Mouse (Mus musculus) forebrain, embryonic 12.5 days (tissue): ENCODE results near the gene 2200002J24Rik. TPM values are rescaled to one million over a fixed set of nuclear protein-coding genes. Genes with fewer than 3 reads are reported as not detected.
A peak's percentile ranks its signal among the peaks of the same experiment; 100 is the strongest.

Experiments
- ATAC-seq: fragments of 200-750 bp; cut with Nextera tagmentation; 2 replicates; pipeline ENCODE4 v1.8.0; 2017; ENCODE audit warnings: moderate TSS enrichment; ENCODE audit not compliant: low FRiP score
- H3K27ac ChIP-seq: fragments of 300-500 bp; sonication (generic); 2 replicates; pipeline ENCODE4 v1.5.1; 2016; ENCODE audit warnings: mild to moderate bottlenecking
- H3K27me3 ChIP-seq: fragments of 300-500 bp; sonication (generic); 2 replicates; pipeline ENCODE4 v1.6.1; 2016; ENCODE audit warnings: mild to moderate bottlenecking
- H3K36me3 ChIP-seq: fragments of 300-500 bp; sonication (generic); replicated peaks from 2 replicates; pipeline ENCODE4 v1.6.1; 2016; ENCODE audit warnings: mild to moderate bottlenecking
- H3K4me1 ChIP-seq: fragments of 300-500 bp; sonication (generic); 2 replicates; pipeline ENCODE4 v1.6.1; 2016
- H3K4me2 ChIP-seq: fragments of 300-500 bp; sonication (generic); 2 replicates; pipeline ENCODE4 v1.6.1; 2016; ENCODE audit warnings: mild to moderate bottlenecking, moderate library complexity
- H3K4me3 ChIP-seq: fragments of 300-500 bp; sonication (generic); replicated peaks from 2 replicates; pipeline ENCODE4 v1.5.1; 2016; ENCODE audit warnings: mild to moderate bottlenecking
- H3K9ac ChIP-seq: fragments of 300-500 bp; sonication (generic); 2 replicates; pipeline ENCODE4 v1.6.1; 2016; ENCODE audit warnings: mild to moderate bottlenecking
- H3K9me3 ChIP-seq: fragments of 300-500 bp; sonication (generic); 2 replicates; pipeline ENCODE4 v1.6.1; 2016
- WGBS: fragments of 180-500 bp; shearing (Covaris S2); methylation state at CpG from one replicate; pipeline ENCODE4 v1.1.7; 2016; 5-methylcytosine and 5-hydroxymethylcytosine counted together
- polyA plus RNA-seq: library from polyadenylated mRNA; unstranded; fragments of >200 nt; fragmentation: Nextera tagmentation; extraction: Ambion mirVana; gene quantifications from 2 replicates; pipeline ENCODE4 v1.2.1, GENCODE M21; 2016

Gene 2200002J24Rik
- polyA plus RNA-seq, result 0.33 TPM in 1 of 2 replicates, not detected in the other

DNA sequence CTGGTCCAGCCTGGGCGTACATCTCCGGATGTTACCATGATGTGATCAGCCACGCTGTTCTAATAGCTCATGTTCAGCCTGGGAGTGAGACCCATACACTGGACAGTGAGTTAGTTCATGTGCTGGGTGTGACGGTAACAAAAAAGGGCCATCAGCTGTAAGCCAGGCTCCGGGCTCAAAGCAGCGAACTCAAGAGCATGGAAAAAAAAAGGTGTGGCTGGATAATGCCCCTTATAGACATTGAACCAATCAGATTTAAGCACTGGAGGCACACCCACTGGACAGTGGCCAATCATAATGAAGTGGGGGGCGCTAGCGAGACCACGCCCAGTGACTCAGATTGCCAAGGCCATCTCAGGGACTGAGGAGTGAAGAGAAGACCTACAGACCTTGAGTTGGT is at the start of gene 2200002J24Rik:
Gene 2200002J24Rik, plus strand, starts transcription at position 338 of the 400 bp plus-strand sequence.
- H3K9me3 ChIP-seq, result no peaks in the 10 kb centered on the region
- no peak within 1 kb of the TSS for H3K4me2 ChIP-seq
- H3K4me1 ChIP-seq, result no peaks in the 10 kb centered on the region
- no peak within 1 kb of the TSS for H3K4me3 ChIP-seq
- no peak within 1 kb of the TSS for H3K9ac ChIP-seq
- 41% methylated on average over 9 of the region's 9 CpGs for WGBS
- ATAC-seq, result no peak
- no peak within 1 kb of the TSS for H3K27ac ChIP-seq
- no peaks in the 10 kb centered on the region for H3K36me3 ChIP-seq
- H3K27me3 ChIP-seq, result no peaks in the 10 kb centered on the region; the same call in 1 of the 2 replicates

DNA sequence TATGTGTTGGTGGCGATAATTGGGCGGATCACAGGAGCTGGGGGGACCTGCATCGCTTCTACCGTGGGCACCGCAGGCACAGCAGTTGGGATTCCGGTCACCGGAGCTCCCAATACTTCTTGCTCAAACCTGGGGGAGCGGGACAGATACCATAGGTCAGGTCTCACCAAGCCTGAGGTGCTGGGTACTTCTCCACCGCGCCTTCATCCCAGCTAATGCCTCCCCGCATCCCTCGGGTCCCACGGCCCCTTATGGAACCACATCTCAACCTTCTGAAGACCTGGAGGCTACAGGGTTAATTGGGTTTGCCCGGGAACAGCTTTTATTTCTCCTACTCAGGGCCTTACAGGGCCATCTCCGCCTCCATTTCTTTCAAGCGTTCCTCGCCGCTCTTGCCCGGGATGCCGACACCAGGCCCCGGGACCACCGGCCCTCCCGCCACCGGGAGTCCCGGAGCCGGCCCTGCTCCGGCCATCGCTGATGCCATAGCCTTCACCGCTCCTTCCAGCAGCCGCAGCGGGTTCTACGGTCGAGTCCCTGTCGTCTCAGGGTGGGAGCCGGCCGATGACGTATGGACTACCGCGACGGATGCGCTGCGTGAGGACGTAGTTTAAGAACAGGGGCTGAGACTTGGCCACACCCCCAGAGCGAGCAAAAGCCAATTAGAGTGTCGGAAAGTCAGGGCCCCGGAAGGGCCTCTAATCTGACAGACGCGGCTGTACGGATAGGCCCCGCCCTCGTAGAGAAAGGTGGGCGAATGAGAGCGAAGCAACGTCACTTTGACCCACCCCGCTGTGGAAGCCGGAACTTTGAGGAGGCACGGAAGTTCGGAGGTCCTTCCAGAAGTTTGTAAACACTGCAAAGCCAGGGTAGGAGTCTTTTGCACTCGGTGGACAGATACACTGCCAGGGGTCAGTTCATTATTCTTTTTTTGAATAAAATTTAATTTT is 48.9 kb upstream of the 2200002J24Rik start, which contains the start of gene Rbm42:
Gene Rbm42, minus strand, starts transcription at position 727 of the 950 bp plus-strand sequence.
- Histone ChIP-seq H3K9ac (peak within 1 kb of the TSS; percentile 90), H3K27ac (0 out of 2 replicates have a peak within 1 kb of the TSS, but pooled peaks have one; percentile 38), H3K9me3 (no peaks in the 10 kb centered on the region), H3K27me3 (no peaks in the 10 kb centered on the region), H3K4me2 (peak within 1 kb of the TSS; percentile 97), H3K36me3 (peaks cover 60% of the 10 kb centered on the region), H3K4me3 (peak within 1 kb of the TSS; percentile 84), H3K4me1 (peaks cover 19% of the 10 kb centered on the region)
- 2% methylated on average over 59 of the region's 59 CpGs for WGBS
- ATAC-seq, result peak; percentile 99

DNA sequence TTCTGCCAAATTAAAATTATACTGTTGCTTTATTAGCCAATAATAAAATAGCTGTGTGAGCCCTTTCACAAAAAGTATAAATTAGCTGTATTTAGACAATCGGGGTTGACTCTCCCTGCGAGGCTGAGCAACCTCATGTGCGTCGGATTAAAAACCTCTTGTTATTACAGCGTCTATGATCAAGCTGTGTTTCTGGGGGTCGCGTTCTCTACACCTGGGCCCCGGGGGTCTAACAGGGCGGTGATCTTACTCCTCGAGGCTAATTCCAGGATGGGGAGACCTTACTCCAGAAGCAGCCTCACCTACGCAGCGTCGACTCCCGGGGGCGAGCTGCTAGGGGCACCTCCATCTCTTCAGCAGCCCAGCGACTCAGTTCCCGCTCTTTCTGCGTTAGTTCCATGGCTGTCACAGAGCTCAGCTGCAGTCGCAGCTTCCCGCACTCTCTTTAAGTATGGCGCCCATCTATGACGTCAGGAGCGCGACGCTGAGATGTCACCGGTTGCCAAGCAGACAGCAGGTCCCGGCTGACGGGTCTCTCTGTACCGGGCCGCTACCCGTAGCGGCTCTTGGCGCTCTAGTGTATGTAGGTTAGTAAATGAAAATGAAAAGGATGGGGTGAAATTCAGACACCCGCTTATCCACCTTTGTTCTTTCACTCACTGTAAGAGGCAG is 34.1 kb upstream of the 2200002J24Rik start, which contains the start of gene Haus5:
Gene Haus5, minus strand, starts transcription at position 466 of the 672 bp plus-strand sequence.
- WGBS, result under 1% methylated on average over 34 of the region's 34 CpGs
- Histone ChIP-seq H3K36me3 (peaks cover 26% of the 10 kb centered on the region), H3K27ac (0 out of 2 replicates have a peak within 1 kb of the TSS, but pooled peaks have one; percentile 19), H3K4me3 (peak within 1 kb of the TSS; percentile 68), H3K4me1 (peaks cover 11% of the 10 kb centered on the region), H3K9me3 (no peaks in the 10 kb centered on the region), H3K27me3 (no peaks in the 10 kb centered on the region), H3K9ac (peak within 1 kb of the TSS; percentile 71), H3K4me2 (peak within 1 kb of the TSS; percentile 74)
- ATAC-seq, result peak; percentile 94

DNA sequence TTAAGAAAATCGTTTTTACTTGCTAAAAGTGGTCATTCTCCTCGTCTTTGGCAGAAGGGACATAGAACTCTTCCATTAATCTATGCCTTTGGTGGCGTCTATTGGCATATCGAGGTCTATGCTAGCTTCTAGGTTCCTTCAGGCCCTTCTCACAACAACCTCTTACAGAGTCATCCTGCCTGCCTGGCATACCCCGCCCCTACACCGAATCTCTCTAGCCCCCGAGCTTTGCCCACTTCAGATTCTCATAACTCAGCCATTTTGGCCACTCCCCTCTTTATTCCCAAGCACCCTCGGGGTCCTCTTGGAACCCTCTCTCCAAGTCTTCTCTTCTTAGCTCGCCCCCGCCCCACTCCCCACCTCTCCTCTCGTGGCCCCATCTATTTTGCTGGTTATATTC is 33.4 kb upstream of the 2200002J24Rik start:
- 4% methylated on average over 11 of the region's 11 CpGs for WGBS
- Histone ChIP-seq H3K27ac (no peak overlapping the region), H3K27me3 (no peaks in the 10 kb centered on the region), H3K4me3 (peak overlapping the region; percentile 68), H3K36me3 (peaks cover 20% of the 10 kb centered on the region), H3K4me2 (peak overlapping the region; percentile 74), H3K9ac (peak overlapping the region; percentile 71), H3K4me1 (peaks cover 11% of the 10 kb centered on the region), H3K9me3 (no peaks in the 10 kb centered on the region)
- peak; percentile 57 for ATAC-seq

- Histone ChIP-seq H3K36me3 (no peaks in the 10 kb centered on the region), H3K4me1 (peaks cover 10% of the 10 kb centered on the region), H3K4me3 (no peak overlapping the region), H3K9me3 (no peaks in the 10 kb centered on the region), H3K27me3 (no peaks in the 10 kb centered on the region), H3K4me2 (no peak overlapping the region), H3K9ac (no peak overlapping the region), H3K27ac (no peak overlapping the region)
- no peak for ATAC-seq
- WGBS, result 45% methylated on average over 3 of the region's 3 CpGs
Measured at GRCm38 (mm10) chr7:30669229-30669628, 29.5 kb upstream of the 2200002J24Rik start.

GRCm38 (mm10) chr7:30671480-30671879 is 27.2 kb upstream of the 2200002J24Rik start, which contains the start of gene Pmis2:
Gene Pmis2, minus strand, starts transcription at chr7:30671605.
- H3K4me3 ChIP-seq, result no peak within 1 kb of the TSS
- 69% methylated on average over 9 of the region's 9 CpGs for WGBS

GRCm38 (mm10) chr7:30678263-30678975 is 20.3 kb upstream of the 2200002J24Rik start:
- Histone ChIP-seq H3K9me3 (no peaks in the 10 kb centered on the region), H3K36me3 (no peaks in the 10 kb centered on the region), H3K4me3 (no peak overlapping the region), H3K4me2 (no peak overlapping the region), H3K27ac (no peak overlapping the region), H3K4me1 (no peaks in the 10 kb centered on the region), H3K27me3 (peaks cover 3% of the 10 kb centered on the region; the same call in 1 of the 2 replicates), H3K9ac (no peak overlapping the region)
- WGBS, result 68% methylated on average over 5 of the region's 5 CpGs
- ATAC-seq, result no peak

More at GRCm38 (mm10) chr7:30671480-30671879, 27.2 kb upstream of the 2200002J24Rik start, which contains the start of gene Pmis2:
- H3K9ac ChIP-seq, result no peak within 1 kb of the TSS
- no peaks in the 10 kb centered on the region for H3K4me1 ChIP-seq
- H3K27me3 ChIP-seq, result peaks cover 3% of the 10 kb centered on the region; the same call in 1 of the 2 replicates
- H3K27ac ChIP-seq, result no peak within 1 kb of the TSS
- H3K4me2 ChIP-seq, result no peak within 1 kb of the TSS
- no peak for ATAC-seq
- no peaks in the 10 kb centered on the region for H3K36me3 ChIP-seq
- H3K9me3 ChIP-seq, result no peaks in the 10 kb centered on the region

GRCm38 (mm10) chr7:30681897-30682296 is 16.8 kb upstream of the 2200002J24Rik start:
- peaks cover 10% of the 10 kb centered on the region for H3K27me3 ChIP-seq
- H3K27ac ChIP-seq, result no peak overlapping the region
- no peaks in the 10 kb centered on the region for H3K9me3 ChIP-seq
- no peaks in the 10 kb centered on the region for H3K36me3 ChIP-seq
- 69% methylated on average over 5 of the region's 5 CpGs for WGBS
- no peak overlapping the region for H3K4me3 ChIP-seq
- no peaks in the 10 kb centered on the region for H3K4me1 ChIP-seq
- H3K9ac ChIP-seq, result no peak overlapping the region
- no peak for ATAC-seq
- H3K4me2 ChIP-seq, result no peak overlapping the region

GRCm38 (mm10) chr7:30683425-30683824 is 15.3 kb upstream of the 2200002J24Rik start:
- Histone ChIP-seq H3K4me1 (no peaks in the 10 kb centered on the region), H3K4me2 (no peak overlapping the region), H3K4me3 (no peak overlapping the region), H3K9ac (no peak overlapping the region), H3K27me3 (peaks cover 25% of the 10 kb centered on the region), H3K27ac (no peak overlapping the region), H3K36me3 (no peaks in the 10 kb centered on the region), H3K9me3 (no peaks in the 10 kb centered on the region)
- 84% methylated on average over 2 of the region's 2 CpGs for WGBS
- ATAC-seq, result no peak

DNA sequence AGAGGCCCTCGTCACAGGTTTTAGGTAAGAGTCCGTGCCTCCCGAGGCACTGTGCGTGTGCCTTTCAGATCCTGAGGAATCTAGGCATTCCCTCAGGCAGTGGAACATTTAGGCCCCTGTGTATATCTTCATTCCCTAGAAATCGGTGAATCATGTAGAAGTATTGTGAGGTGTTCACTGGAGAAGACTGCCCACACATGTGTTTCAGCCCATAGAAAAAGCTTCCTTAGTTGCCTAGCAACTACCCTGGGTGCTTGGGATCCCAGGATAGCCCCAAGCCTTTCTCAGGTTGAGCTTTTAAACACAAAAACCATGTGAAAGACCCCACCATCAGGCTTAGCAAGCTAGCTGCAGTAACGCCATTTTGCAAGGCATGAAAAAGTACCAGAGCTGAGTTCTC is 10.4 kb upstream of the 2200002J24Rik start:
- no peak for ATAC-seq
- H3K27ac ChIP-seq, result no peak overlapping the region
- no peaks in the 10 kb centered on the region for H3K4me1 ChIP-seq
- H3K9me3 ChIP-seq, result no peaks in the 10 kb centered on the region
- 68% methylated on average over 6 of the region's 6 CpGs for WGBS
- H3K27me3 ChIP-seq, result peaks cover 26% of the 10 kb centered on the region
- H3K36me3 ChIP-seq, result no peaks in the 10 kb centered on the region
- H3K4me3 ChIP-seq, result no peak overlapping the region
- H3K4me2 ChIP-seq, result no peak overlapping the region
- H3K9ac ChIP-seq, result no peak overlapping the region

DNA sequence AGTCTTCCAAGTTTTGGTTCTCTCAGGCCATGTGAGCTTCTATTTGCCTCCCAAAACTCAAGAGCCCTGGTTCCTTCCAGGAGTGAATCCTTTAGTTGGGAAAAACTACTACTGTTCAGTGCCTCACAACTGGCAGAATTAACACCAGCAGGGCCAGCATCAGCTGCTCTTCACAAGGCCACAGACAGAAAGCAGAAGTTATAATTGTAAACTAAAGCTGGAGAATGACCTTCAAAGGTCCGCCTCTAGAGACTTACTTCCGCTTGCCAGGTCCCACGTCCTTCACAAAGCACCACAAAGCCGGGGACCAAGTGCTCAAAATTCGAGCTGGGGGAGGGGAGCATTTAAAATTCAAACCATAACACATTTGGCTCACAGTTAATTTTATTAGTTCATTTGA is 625 bp upstream of the 2200002J24Rik start:
- Histone ChIP-seq H3K27ac (no peak overlapping the region), H3K9ac (no peak overlapping the region), H3K9me3 (no peaks in the 10 kb centered on the region), H3K27me3 (no peaks in the 10 kb centered on the region; the same call in 1 of the 2 replicates), H3K4me1 (no peaks in the 10 kb centered on the region), H3K4me2 (no peak overlapping the region), H3K4me3 (no peak overlapping the region), H3K36me3 (no peaks in the 10 kb centered on the region)
- no peak for ATAC-seq
- WGBS, result 76% methylated on average over 5 of the region's 5 CpGs
